Mouse (Mus musculus): ENCODE results near the gene Pknox2.

Gene Pknox2

DNA sequence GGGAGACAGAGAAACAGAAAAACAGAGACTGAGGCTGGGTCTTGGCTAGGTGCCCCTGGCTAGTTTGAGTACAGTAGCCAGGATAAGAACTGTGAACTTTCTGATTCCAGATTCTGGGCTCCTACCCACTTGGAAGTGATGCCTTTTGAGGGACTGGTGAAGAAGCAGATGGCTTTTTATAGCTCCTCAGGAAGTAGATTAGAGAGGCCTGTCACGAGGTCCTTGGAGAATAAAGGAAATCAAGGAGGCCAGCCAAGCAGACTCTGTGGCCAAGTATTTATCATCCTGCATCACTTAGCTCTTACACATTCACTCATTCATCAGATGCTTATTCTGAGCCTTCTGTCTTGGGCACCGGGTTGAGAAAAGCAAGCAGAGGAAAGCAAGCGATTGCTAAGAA is 28.8 kb upstream of the Pknox2 start:
- Histone ChIP-seq H3K9me3 (ENCODE audit: low read length) (no peaks in the 10 kb centered on the region), H3K27me3 (ENCODE audit: insufficient read depth, low read length) (peaks cover 39% of the 10 kb centered on the region), H3K36me3 (ENCODE audit: insufficient read depth, low read length) (no peaks in the 10 kb centered on the region), H3K4me1 (replicated peaks; ENCODE audit: low read depth, low read length) (peaks cover 41% of the 10 kb centered on the region), H3K4me3 (replicated peaks; ENCODE audit: low read length) (no peak overlapping the region)
- TF ChIP-seq POU5F1 (IDR thresholded peaks at IDR 0.05; ENCODE audit: borderline replicate concordance, low read length) (no peak), CTCF (conservative IDR thresholded peaks at IDR 0.05; ENCODE audit: low read length) (no peak), NANOG (IDR thresholded peaks at IDR 0.05; ENCODE audit: borderline replicate concordance, low read length) (no peak)

DNA sequence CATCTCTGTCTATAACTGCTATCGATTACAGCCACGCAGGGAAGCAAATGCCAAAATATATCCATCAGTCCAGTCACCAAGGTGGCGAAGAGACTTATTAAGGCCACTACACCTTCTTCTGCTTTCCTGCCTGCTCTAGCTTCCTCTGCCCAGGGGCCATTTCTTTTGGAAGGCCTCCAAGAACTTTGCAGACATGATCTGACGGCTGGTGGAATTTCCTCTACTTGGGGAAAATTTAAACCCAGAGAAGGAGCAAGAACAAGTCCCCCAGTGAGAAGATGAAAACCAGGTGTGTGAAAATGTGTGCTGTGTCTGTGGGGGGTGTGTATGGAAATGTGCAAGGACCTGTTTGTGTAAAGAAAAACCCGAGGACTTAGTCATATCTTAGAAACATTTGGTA is 26.2 kb upstream of the Pknox2 start:
- Histone ChIP-seq H3K4me1 (replicated peaks; ENCODE audit: low read depth, low read length) (peaks cover 28% of the 10 kb centered on the region), H3K4me3 (replicated peaks; ENCODE audit: low read length) (no peak overlapping the region), H3K27me3 (ENCODE audit: insufficient read depth, low read length) (peaks cover 29% of the 10 kb centered on the region), H3K36me3 (ENCODE audit: insufficient read depth, low read length) (no peaks in the 10 kb centered on the region), H3K9me3 (ENCODE audit: low read length) (no peaks in the 10 kb centered on the region)
- TF ChIP-seq NANOG (IDR thresholded peaks at IDR 0.05; ENCODE audit: borderline replicate concordance, low read length), result no peak
- TF ChIP-seq CTCF (conservative IDR thresholded peaks at IDR 0.05; ENCODE audit: low read length), result no peak
- no peak for TF ChIP-seq POU5F1 (IDR thresholded peaks at IDR 0.05; ENCODE audit: borderline replicate concordance, low read length)

DNA sequence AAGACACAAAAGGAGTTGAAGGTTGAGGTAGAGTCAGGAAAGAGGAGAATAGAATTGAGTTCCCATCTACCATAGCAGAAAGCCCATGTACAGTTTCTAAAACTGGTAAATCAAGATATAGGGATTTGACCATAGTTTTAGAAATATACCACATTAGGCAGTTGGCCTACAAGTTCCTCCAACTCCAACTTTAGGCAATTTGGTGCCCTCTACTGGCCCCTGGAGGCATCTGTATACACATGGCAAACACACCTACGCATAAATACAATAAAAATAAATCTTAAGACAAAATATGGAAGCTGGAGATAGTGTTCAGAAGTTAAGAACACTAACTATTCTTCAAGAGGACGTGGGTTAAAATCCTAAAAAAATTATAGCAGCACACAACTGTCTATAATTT is 19.7 kb upstream of the Pknox2 start:
- no peak overlapping the region for H3K4me3 ChIP-seq (replicated peaks; ENCODE audit: low read length)
- no peaks in the 10 kb centered on the region for H3K4me1 ChIP-seq (replicated peaks; ENCODE audit: low read depth, low read length)
- 0 out of 2 replicates have a peak, but pooled peaks cover 2% of the 10 kb centered on the region for H3K27me3 ChIP-seq (ENCODE audit: insufficient read depth, low read length)
- H3K36me3 ChIP-seq (ENCODE audit: insufficient read depth, low read length), result no peaks in the 10 kb centered on the region
- TF ChIP-seq NANOG (IDR thresholded peaks at IDR 0.05; ENCODE audit: borderline replicate concordance, low read length), result no peak
- no peak for TF ChIP-seq POU5F1 (IDR thresholded peaks at IDR 0.05; ENCODE audit: borderline replicate concordance, low read length)
- TF ChIP-seq CTCF (conservative IDR thresholded peaks at IDR 0.05; ENCODE audit: low read length), result peak; percentile 69
- H3K9me3 ChIP-seq (ENCODE audit: low read length), result no peaks in the 10 kb centered on the region

DNA sequence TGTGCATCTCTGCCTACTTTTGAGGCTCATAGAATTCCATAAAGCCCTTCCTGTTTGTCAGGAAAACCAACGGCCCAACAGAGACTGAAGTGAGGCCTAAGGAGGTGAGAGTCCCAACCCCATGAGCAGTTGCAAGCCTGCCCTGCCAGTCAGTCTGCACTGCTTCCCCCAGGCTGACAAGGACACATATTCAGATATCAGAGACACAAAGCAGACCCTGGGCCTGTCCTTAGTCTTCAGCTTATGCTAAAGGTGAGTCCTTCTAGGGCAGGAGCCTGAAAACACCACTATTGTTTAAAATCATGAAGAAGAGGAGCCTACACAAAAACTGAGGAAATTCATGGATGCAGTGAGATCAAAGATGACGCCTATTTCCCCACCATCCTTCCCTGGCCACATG is 13.5 kb upstream of the Pknox2 start:
- no peak overlapping the region for H3K4me3 ChIP-seq (replicated peaks; ENCODE audit: low read length)
- H3K4me1 ChIP-seq (replicated peaks; ENCODE audit: low read depth, low read length), result no peaks in the 10 kb centered on the region
- no peaks in the 10 kb centered on the region for H3K36me3 ChIP-seq (ENCODE audit: insufficient read depth, low read length)
- no peaks in the 10 kb centered on the region for H3K9me3 ChIP-seq (ENCODE audit: low read length)
- TF ChIP-seq CTCF (conservative IDR thresholded peaks at IDR 0.05; ENCODE audit: low read length), result no peak
- no peak for TF ChIP-seq POU5F1 (IDR thresholded peaks at IDR 0.05; ENCODE audit: borderline replicate concordance, low read length)
- TF ChIP-seq NANOG (IDR thresholded peaks at IDR 0.05; ENCODE audit: borderline replicate concordance, low read length), result no peak
- H3K27me3 ChIP-seq (ENCODE audit: insufficient read depth, low read length), result peaks cover 14% of the 10 kb centered on the region

DNA sequence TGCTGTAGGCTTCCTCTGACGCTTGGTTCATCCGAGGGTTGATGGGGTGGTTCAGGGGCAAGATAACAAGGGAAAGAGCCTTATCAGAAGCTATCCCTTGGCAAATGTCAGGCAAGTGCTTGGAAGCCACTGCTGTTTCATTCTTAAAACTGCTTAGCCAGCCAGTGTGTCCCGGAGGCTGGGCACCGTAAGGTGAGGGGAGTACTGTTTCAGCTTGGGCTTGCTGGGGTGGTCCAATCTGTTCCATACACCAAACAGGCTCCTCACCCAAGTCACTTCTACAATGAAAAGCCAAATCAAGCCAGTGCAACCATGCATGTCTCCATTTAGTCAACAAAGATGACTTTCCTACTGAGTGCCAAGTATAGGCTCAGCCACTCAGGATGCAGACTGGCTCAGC is 679 bp upstream of the Pknox2 start:
- Histone ChIP-seq H3K4me3 (replicated peaks; ENCODE audit: low read length) (no peak overlapping the region), H3K36me3 (ENCODE audit: insufficient read depth, low read length) (no peaks in the 10 kb centered on the region), H3K4me1 (replicated peaks; ENCODE audit: low read depth, low read length) (peaks cover 34% of the 10 kb centered on the region), H3K9me3 (ENCODE audit: low read length) (no peaks in the 10 kb centered on the region), H3K27me3 (ENCODE audit: insufficient read depth, low read length) (peaks cover 58% of the 10 kb centered on the region)
- TF ChIP-seq NANOG (IDR thresholded peaks at IDR 0.05; ENCODE audit: borderline replicate concordance, low read length) (no peak), POU5F1 (IDR thresholded peaks at IDR 0.05; ENCODE audit: borderline replicate concordance, low read length) (no peak), CTCF (conservative IDR thresholded peaks at IDR 0.05; ENCODE audit: low read length) (no peak)

DNA sequence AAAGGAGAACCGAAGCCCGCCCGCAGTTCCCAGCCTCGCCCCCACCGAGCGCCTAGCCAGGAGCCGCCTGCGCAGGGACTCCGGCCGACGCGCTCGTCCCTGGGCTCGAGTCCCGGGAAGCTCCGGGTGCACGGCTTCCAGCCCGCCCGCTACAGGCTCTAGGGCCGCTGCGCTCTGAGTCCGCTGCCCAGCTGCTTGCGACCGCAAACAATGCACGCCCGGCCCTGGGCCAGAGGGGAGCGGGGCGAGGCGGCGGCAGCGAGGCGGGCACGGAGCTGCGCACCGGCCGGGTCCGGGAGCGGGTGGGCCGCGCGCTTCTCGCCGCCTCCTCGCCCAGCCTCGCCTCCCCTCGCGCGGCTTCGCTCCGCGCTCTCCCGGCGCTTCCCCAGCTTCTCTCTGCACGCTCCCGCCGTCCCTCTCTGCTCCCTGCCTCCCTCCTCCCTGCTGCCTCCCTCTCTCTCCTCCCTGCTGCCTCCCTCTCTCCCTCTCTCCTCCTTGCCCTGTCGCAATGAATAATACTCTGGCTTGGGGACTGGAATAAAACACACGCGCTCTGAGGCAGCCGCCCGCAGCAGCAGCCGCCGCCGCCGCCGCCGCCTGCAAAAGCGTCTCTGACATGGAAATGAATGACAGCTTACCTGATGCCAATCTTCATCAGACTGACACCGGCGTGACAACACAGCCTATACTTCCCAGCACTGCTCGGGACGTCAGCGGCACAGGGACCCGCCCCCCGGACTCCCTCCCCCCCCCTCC is 426 bp downstream of the Pknox2 start:
- H3K9me3 ChIP-seq (ENCODE audit: low read length), result no peaks in the 10 kb centered on the region

DNA sequence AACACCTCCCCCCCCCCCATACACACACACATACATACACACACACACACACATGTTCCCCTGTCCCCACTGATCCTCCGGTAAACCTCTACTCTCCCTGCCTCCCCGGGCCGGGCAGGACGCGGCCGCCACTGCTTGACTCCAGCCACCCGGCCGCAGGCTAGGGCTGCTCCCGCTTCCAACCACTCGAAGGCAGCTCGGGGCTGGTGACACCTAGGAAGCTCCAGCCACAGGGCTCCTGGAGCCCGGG is 929 bp downstream of the Pknox2 start:
- no peaks in the 10 kb centered on the region for H3K36me3 ChIP-seq (ENCODE audit: insufficient read depth, low read length)
- no peaks in the 10 kb centered on the region for H3K9me3 ChIP-seq (ENCODE audit: low read length)
- H3K27me3 ChIP-seq (ENCODE audit: insufficient read depth, low read length), result peaks cover 65% of the 10 kb centered on the region
- peaks cover 36% of the 10 kb centered on the region for H3K4me1 ChIP-seq (replicated peaks; ENCODE audit: low read depth, low read length)
- peak overlapping the region; percentile 82 for H3K4me3 ChIP-seq (replicated peaks; ENCODE audit: low read length)
- TF ChIP-seq CTCF (conservative IDR thresholded peaks at IDR 0.05; ENCODE audit: low read length) (no peak), POU5F1 (IDR thresholded peaks at IDR 0.05; ENCODE audit: borderline replicate concordance, low read length) (no peak)

More for the DNA sequence above, 426 bp downstream of the Pknox2 start:
- Histone ChIP-seq H3K4me1 (replicated peaks; ENCODE audit: low read depth, low read length) (peaks cover 34% of the 10 kb centered on the region), H3K36me3 (ENCODE audit: insufficient read depth, low read length) (no peaks in the 10 kb centered on the region), H3K4me3 (replicated peaks; ENCODE audit: low read length) (peak overlapping the region; percentile 82), H3K27me3 (ENCODE audit: insufficient read depth, low read length) (peaks cover 60% of the 10 kb centered on the region)
- TF ChIP-seq NANOG (IDR thresholded peaks at IDR 0.05; ENCODE audit: borderline replicate concordance, low read length) (no peak), POU5F1 (IDR thresholded peaks at IDR 0.05; ENCODE audit: borderline replicate concordance, low read length) (no peak), CTCF (conservative IDR thresholded peaks at IDR 0.05; ENCODE audit: low read length) (no peak)

DNA sequence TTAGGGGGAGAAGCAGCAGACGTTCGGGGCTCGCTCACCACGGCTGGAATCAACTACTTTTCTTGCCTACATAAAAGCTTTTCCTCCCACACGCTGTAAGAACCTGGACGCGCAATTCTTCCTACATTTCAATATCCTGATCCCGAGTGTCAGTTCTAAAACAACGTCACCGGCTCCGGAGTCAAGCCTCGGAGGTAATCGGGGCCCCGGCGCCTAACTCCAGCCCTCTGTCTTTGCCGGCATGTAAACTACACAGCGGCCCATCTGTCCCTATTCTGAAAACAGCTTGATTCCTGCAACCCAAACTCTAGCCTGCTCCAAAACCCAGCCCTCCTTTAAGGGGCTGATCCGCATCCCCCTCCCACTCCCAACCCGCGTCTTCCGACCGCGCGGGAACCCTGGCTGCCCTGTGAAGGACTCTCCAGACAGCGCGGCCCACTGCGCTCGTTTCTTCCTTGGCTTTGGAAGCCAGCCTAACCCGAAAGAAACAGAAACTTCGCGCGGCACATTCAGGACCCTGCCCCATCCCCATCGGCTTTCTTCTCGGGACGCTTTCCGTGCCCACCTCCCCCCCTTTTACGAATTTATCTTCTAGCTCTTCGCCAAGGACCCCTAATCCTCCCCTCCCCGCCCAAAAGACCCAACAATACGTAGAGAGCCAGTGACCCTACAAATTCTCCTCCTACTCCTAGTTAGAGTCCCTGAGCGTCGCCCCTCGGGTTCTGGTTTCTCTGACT is 1.4 kb downstream of the Pknox2 start:
- H3K9me3 ChIP-seq (ENCODE audit: low read length), result no peaks in the 10 kb centered on the region
- H3K4me1 ChIP-seq (replicated peaks; ENCODE audit: low read depth, low read length), result peaks cover 41% of the 10 kb centered on the region
- peak overlapping the region; percentile 82 for H3K4me3 ChIP-seq (replicated peaks; ENCODE audit: low read length)
- H3K36me3 ChIP-seq (ENCODE audit: insufficient read depth, low read length), result no peaks in the 10 kb centered on the region
- no peak for TF ChIP-seq CTCF (conservative IDR thresholded peaks at IDR 0.05; ENCODE audit: low read length)
- TF ChIP-seq POU5F1 (IDR thresholded peaks at IDR 0.05; ENCODE audit: borderline replicate concordance, low read length), result no peak
- no peak for TF ChIP-seq NANOG (IDR thresholded peaks at IDR 0.05; ENCODE audit: borderline replicate concordance, low read length)
- peaks cover 70% of the 10 kb centered on the region for H3K27me3 ChIP-seq (ENCODE audit: insufficient read depth, low read length)

Data from E14TG2a.4 (cell line).